Mouse (Mus musculus) adipocyte (in vitro differentiated cells): ENCODE measurements around the gene Pla2g7.

Experiments used
- DNase-seq: peaks from one replicate; pipeline ENCODE4 v3.0.0-alpha.2; 2016; ENCODE audit warnings: low spot score

Pla2g7 gene

GRCm38 (mm10) chr17:43646925-43647324 is 79.0 kb downstream of the Pla2g7 start:
- DNase-seq, result no peak

DNA sequence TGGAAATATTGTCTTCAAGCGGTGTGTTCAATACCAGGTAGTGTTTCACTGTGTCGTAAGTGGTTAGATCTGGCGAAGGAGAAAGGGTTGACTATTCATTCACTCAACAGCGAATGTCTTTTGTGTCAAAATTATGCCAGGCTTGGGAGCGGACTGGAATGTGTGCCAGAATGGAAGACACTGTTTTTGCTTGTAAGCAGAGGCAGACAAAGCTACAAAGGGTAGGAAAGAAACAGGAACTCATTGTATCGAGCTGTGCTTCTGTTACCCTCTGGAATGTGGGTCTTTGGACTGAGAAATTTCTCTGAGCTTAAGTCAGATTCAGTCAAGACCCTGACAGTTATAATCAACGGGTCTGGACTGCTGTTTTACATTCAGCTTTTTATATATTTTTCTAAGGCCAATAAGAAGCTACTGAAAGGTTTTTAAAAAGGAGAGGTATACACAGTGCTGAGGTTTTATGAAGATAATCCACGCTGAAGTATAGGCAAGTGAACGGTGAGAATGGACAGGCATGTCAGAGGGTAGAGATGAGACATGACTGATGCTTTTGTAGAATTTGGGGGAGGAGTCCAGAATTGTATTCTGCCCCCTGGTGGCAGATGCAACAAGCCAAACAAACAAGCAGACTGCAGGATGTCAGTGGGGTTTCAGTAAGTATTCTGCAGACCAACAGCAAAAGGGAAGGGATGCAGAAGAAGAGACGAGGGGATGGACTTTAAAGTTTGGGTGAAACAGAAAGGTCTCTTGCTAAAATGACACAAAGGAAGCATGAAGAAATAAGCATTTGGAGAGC is 81.9 kb downstream of the Pla2g7 start:
- no peak for DNase-seq

DNA sequence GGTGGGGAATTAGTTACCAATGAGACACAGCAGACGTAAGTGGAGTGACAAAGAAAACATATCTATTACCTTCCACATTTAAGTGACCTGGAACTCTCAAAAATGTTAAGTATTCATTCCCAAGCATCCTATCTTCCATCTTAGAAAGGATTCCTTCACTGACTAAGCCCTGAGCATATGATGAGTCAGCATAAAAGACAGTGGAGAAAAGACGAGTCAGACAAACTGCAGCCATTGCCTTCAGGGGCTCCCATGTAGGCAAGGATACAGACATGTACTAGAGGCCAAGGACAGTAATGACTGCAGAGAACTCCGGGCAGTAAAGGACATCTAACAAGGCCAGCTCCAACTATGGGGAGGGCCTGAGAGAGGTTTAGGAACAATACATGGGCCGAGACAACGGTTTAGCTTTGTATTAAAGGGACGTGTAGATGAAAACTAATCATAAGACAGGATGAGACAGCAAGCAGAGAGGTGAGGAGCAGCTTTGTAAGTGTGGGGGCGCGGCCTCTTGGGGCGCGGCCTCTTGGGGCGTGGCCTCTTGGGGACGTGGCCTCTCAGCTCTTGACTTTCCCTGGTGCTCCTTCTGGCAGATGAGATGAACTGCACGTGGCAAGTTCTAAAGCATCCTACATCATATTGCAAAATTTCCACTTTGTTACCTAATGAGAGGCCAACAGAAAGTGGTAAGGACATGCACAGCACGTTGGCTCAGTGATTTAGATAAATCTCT is 83.6 kb downstream of the Pla2g7 start:
- DNase-seq, result no peak
